Mouse (Mus musculus) brain, embryonic 14.5 days (tissue): ENCODE measurements around the gene Syt12.

Experiments
- CTCF ChIP-seq: fragments of 200-500 bp; IDR thresholded peaks from 2 replicates; pipeline ENCODE4 v1.5.1; 2012; ENCODE audit warnings: inconsistent platforms, mild to moderate bottlenecking, moderate library complexity, borderline replicate concordance; ENCODE audit not compliant: insufficient read depth, insufficient read length; ENCODE audit errors: extremely low read depth
- POLR2A ChIP-seq: fragments of 200-500 bp; IDR thresholded peaks from 2 replicates; pipeline ENCODE4 v1.6.1; 2012; ENCODE audit warnings: mild to moderate bottlenecking, inconsistent platforms, borderline replicate concordance; ENCODE audit not compliant: poor library complexity, insufficient read depth, insufficient read length, severe bottlenecking; ENCODE audit errors: extremely low read depth

DNA sequence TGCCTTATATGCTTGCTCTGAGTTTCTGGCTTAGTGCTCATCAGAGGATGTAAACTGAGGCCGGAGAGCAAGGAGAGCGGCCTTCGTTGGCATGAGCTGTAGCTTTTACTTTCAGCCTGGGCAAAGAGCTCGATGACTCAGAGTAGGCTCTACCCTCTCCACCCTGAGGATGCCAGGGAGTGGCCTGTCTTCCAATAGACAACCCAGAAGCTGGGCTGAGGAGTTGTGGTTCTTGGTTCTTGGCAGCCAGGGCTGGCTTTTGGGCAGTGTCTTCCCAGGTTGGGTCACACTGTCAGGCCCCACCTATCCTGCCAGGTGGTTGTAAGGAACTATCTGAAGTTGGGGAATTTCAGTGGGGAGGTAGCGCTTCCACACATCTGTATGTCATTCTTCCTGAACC lies 57.5 kb downstream of the Syt12 start:
- TF ChIP-seq POLR2A (no peak), CTCF (no peak)
